Mouse (Mus musculus): ENCODE measurements at regions not wholly inside any gene's neighbourhood (a gene's known extent, or its start where the extent isn't known, plus 50 kb on each side); places are given as distances from the start of the nearest gene placed in this dataset.

GRCm38 (mm10) chr2:128356326-128356725 lies 230.5 kb downstream of the Bcl2l11 start:
- Histone ChIP-seq H3K27me3 (ENCODE audit: control insufficient read depth, insufficient read depth, low read length) (no peaks in the 10 kb centered on the region), H3K4me3 (ENCODE audit: control insufficient read depth, insufficient read depth, low read length) (no peak overlapping the region), H3K36me3 (ENCODE audit: control insufficient read depth, insufficient read depth, low read length) (no peaks in the 10 kb centered on the region), H3K27ac (ENCODE audit: control insufficient read depth, insufficient read depth, low read length) (no peak overlapping the region), H3K4me1 (replicated peaks; ENCODE audit: control insufficient read depth, insufficient read depth, low read length) (no peaks in the 10 kb centered on the region)
- TF ChIP-seq POLR2A (IDR thresholded peaks at IDR 0.05; ENCODE audit: control insufficient read depth, extremely low read depth, insufficient read depth, low read length, poor library complexity) (no peak), CTCF (IDR thresholded peaks at IDR 0.05; ENCODE audit: borderline replicate concordance, control insufficient read depth, extremely low read depth, insufficient read depth, low read length, poor library complexity) (no peak)
- DNase-seq, result no peak
- 96% methylated on average over 4 of the region's 4 CpGs for WGBS

GRCm38 (mm10) chr2:128359106-128359505 lies 231.9 kb upstream of the Spdye4c start:
- H3K4me3 ChIP-seq (ENCODE audit: control insufficient read depth, insufficient read depth, low read length), result no peak overlapping the region
- no peak for TF ChIP-seq POLR2A (IDR thresholded peaks at IDR 0.05; ENCODE audit: control insufficient read depth, extremely low read depth, insufficient read depth, low read length, poor library complexity)
- TF ChIP-seq CTCF (IDR thresholded peaks at IDR 0.05; ENCODE audit: borderline replicate concordance, control insufficient read depth, extremely low read depth, insufficient read depth, low read length, poor library complexity), result no peak
- 80% methylated on average over 4 of the region's 4 CpGs for WGBS
- 0 out of 2 replicates have a peak, but pooled peaks cover under 1% of the 10 kb centered on the region for H3K4me1 ChIP-seq (replicated peaks; ENCODE audit: control insufficient read depth, insufficient read depth, low read length)
- no peaks in the 10 kb centered on the region for H3K36me3 ChIP-seq (ENCODE audit: control insufficient read depth, insufficient read depth, low read length)
- H3K27ac ChIP-seq (ENCODE audit: control insufficient read depth, insufficient read depth, low read length), result no peak overlapping the region
- H3K27me3 ChIP-seq (ENCODE audit: control insufficient read depth, insufficient read depth, low read length), result no peaks in the 10 kb centered on the region
- DNase-seq, result no peak

GRCm38 (mm10) chr2:128360517-128360916 lies 230.5 kb upstream of the Spdye4c start:
- 93% methylated on average over 5 of the region's 5 CpGs for WGBS
- Histone ChIP-seq H3K4me3 (ENCODE audit: control insufficient read depth, insufficient read depth, low read length) (no peak overlapping the region), H3K36me3 (ENCODE audit: control insufficient read depth, insufficient read depth, low read length) (no peaks in the 10 kb centered on the region), H3K4me1 (replicated peaks; ENCODE audit: control insufficient read depth, insufficient read depth, low read length) (peaks cover 4% of the 10 kb centered on the region; the same call in 1 of the 2 replicates), H3K27ac (ENCODE audit: control insufficient read depth, insufficient read depth, low read length) (no peak overlapping the region), H3K27me3 (ENCODE audit: control insufficient read depth, insufficient read depth, low read length) (no peaks in the 10 kb centered on the region)
- TF ChIP-seq CTCF (IDR thresholded peaks at IDR 0.05; ENCODE audit: borderline replicate concordance, control insufficient read depth, extremely low read depth, insufficient read depth, low read length, poor library complexity) (no peak), POLR2A (IDR thresholded peaks at IDR 0.05; ENCODE audit: control insufficient read depth, extremely low read depth, insufficient read depth, low read length, poor library complexity) (no peak)
- no peak for DNase-seq

- DNase-seq, result no peak
- Histone ChIP-seq H3K4me1 (replicated peaks; ENCODE audit: control insufficient read depth, insufficient read depth, low read length) (peaks cover 4% of the 10 kb centered on the region; the same call in 1 of the 2 replicates), H3K4me3 (ENCODE audit: control insufficient read depth, insufficient read depth, low read length) (no peak overlapping the region), H3K27ac (ENCODE audit: control insufficient read depth, insufficient read depth, low read length) (no peak overlapping the region), H3K27me3 (ENCODE audit: control insufficient read depth, insufficient read depth, low read length) (no peaks in the 10 kb centered on the region), H3K36me3 (ENCODE audit: control insufficient read depth, insufficient read depth, low read length) (no peaks in the 10 kb centered on the region)
- 85% methylated on average over 1 of the region's 1 CpGs for WGBS
- no peak for TF ChIP-seq CTCF (IDR thresholded peaks at IDR 0.05; ENCODE audit: borderline replicate concordance, control insufficient read depth, extremely low read depth, insufficient read depth, low read length, poor library complexity)
- no peak for TF ChIP-seq POLR2A (IDR thresholded peaks at IDR 0.05; ENCODE audit: control insufficient read depth, extremely low read depth, insufficient read depth, low read length, poor library complexity)
These were observed 229.6 kb upstream of the Spdye4c start for GRCm38 (mm10) chr2:128361436-128361835.

- no peak overlapping the region for H3K4me3 ChIP-seq (ENCODE audit: control insufficient read depth, insufficient read depth, low read length)
- no peak for TF ChIP-seq POLR2A (IDR thresholded peaks at IDR 0.05; ENCODE audit: control insufficient read depth, extremely low read depth, insufficient read depth, low read length, poor library complexity)
- TF ChIP-seq CTCF (IDR thresholded peaks at IDR 0.05; ENCODE audit: borderline replicate concordance, control insufficient read depth, extremely low read depth, insufficient read depth, low read length, poor library complexity), result no peak
- no peaks in the 10 kb centered on the region for H3K36me3 ChIP-seq (ENCODE audit: control insufficient read depth, insufficient read depth, low read length)
- peaks cover 10% of the 10 kb centered on the region for H3K4me1 ChIP-seq (replicated peaks; ENCODE audit: control insufficient read depth, insufficient read depth, low read length)
- H3K27ac ChIP-seq (ENCODE audit: control insufficient read depth, insufficient read depth, low read length), result no peak overlapping the region
- no peak for DNase-seq
- WGBS, result 14% methylated on average over 14 of the region's 14 CpGs
- no peaks in the 10 kb centered on the region for H3K27me3 ChIP-seq (ENCODE audit: control insufficient read depth, insufficient read depth, low read length)
These were observed 226.8 kb upstream of the Spdye4c start for GRCm38 (mm10) chr2:128364161-128364560.

- no peaks in the 10 kb centered on the region for H3K36me3 ChIP-seq (ENCODE audit: control insufficient read depth, insufficient read depth, low read length)
- WGBS, result 88% methylated on average over 3 of the region's 3 CpGs
- no peaks in the 10 kb centered on the region for H3K27me3 ChIP-seq (ENCODE audit: control insufficient read depth, insufficient read depth, low read length)
- H3K4me3 ChIP-seq (ENCODE audit: control insufficient read depth, insufficient read depth, low read length), result no peak overlapping the region
- H3K27ac ChIP-seq (ENCODE audit: control insufficient read depth, insufficient read depth, low read length), result no peak overlapping the region
- TF ChIP-seq POLR2A (IDR thresholded peaks at IDR 0.05; ENCODE audit: control insufficient read depth, extremely low read depth, insufficient read depth, low read length, poor library complexity) (no peak), CTCF (IDR thresholded peaks at IDR 0.05; ENCODE audit: borderline replicate concordance, control insufficient read depth, extremely low read depth, insufficient read depth, low read length, poor library complexity) (no peak)
- peaks cover 10% of the 10 kb centered on the region for H3K4me1 ChIP-seq (replicated peaks; ENCODE audit: control insufficient read depth, insufficient read depth, low read length)
- DNase-seq, result no peak
These were observed 226.0 kb upstream of the Spdye4c start for GRCm38 (mm10) chr2:128365004-128365403.

- no peak overlapping the region for H3K27ac ChIP-seq (ENCODE audit: control insufficient read depth, insufficient read depth, low read length)
- no peak for DNase-seq
- no peaks in the 10 kb centered on the region for H3K36me3 ChIP-seq (ENCODE audit: control insufficient read depth, insufficient read depth, low read length)
- TF ChIP-seq CTCF (IDR thresholded peaks at IDR 0.05; ENCODE audit: borderline replicate concordance, control insufficient read depth, extremely low read depth, insufficient read depth, low read length, poor library complexity), result no peak
- no peak for TF ChIP-seq POLR2A (IDR thresholded peaks at IDR 0.05; ENCODE audit: control insufficient read depth, extremely low read depth, insufficient read depth, low read length, poor library complexity)
- no peaks in the 10 kb centered on the region for H3K27me3 ChIP-seq (ENCODE audit: control insufficient read depth, insufficient read depth, low read length)
- H3K4me1 ChIP-seq (replicated peaks; ENCODE audit: control insufficient read depth, insufficient read depth, low read length), result peaks cover 10% of the 10 kb centered on the region
- WGBS, result 37% methylated on average over 2 of the region's 2 CpGs
- no peak overlapping the region for H3K4me3 ChIP-seq (ENCODE audit: control insufficient read depth, insufficient read depth, low read length)
These were observed 225.2 kb upstream of the Spdye4c start for GRCm38 (mm10) chr2:128365775-128366174.
